Mouse (Mus musculus) cortical plate, adult 2 months (tissue): ENCODE results near the gene Gm5475. TPM values are rescaled to one million over a fixed set of nuclear protein-coding genes. Genes with fewer than 3 reads are reported as not detected.

Experiments
- H3K27ac ChIP-seq: fragments of 200-500 bp; 2 replicates; pipeline ENCODE4 v1.5.1; 2012; ENCODE audit warnings: low read length, control low read depth, inconsistent platforms; ENCODE audit not compliant: insufficient read depth
- H3K4me1 ChIP-seq: fragments of 200-500 bp; 2 replicates; pipeline ENCODE4 v1.6.1; 2011; ENCODE audit warnings: low read length; ENCODE audit not compliant: control insufficient read depth, insufficient read depth
- H3K4me3 ChIP-seq: fragments of 200-500 bp; 2 replicates; pipeline ENCODE4 v1.5.1; 2011; ENCODE audit warnings: mild to moderate bottlenecking, low read length, control low read depth; ENCODE audit not compliant: insufficient read depth
- CTCF ChIP-seq: fragments of 200-500 bp; IDR thresholded peaks from 2 replicates; pipeline ENCODE4 v1.5.1; 2011; ENCODE audit warnings: mild to moderate bottlenecking, control low read depth, low read length; ENCODE audit not compliant: insufficient read depth; ENCODE audit errors: extremely low read depth
- POLR2A ChIP-seq: fragments of 200-500 bp; IDR thresholded peaks from 2 replicates; pipeline ENCODE4 v1.6.1; 2011; ENCODE audit warnings: mild to moderate bottlenecking, low read length, control low read depth; ENCODE audit not compliant: insufficient read depth; ENCODE audit errors: extremely low read depth
- polyA plus RNA-seq: library from polyadenylated mRNA; depleted of rRNA; stranded (reverse); fragments of >200 nt; gene quantifications from 2 replicates; pipeline ENCODE4 v1.2.3, GENCODE M21; 2012; rRNA removed

The Gm5475 gene
- polyA plus RNA-seq, 1 experiment, result 0.04 TPM

- no peaks in the 10 kb centered on the region for H3K4me1 ChIP-seq
- TF ChIP-seq CTCF (no peak), POLR2A (no peak)
- H3K4me3 ChIP-seq, result no peak overlapping the region
- no peak overlapping the region for H3K27ac ChIP-seq
These were observed 39.7 kb downstream of the Gm5475 start for GRCm38 (mm10) chr15:100461646-100462045.

- Histone ChIP-seq H3K4me1 (no peaks in the 10 kb centered on the region), H3K4me3 (no peak overlapping the region), H3K27ac (no peak overlapping the region)
- no peak for TF ChIP-seq POLR2A
- no peak for TF ChIP-seq CTCF
These were observed 40.1 kb downstream of the Gm5475 start for GRCm38 (mm10) chr15:100462086-100462485.

- H3K4me1 ChIP-seq, result peaks cover 2% of the 10 kb centered on the region; the same call in 1 of the 2 replicates
- H3K27ac ChIP-seq, result no peak overlapping the region
- TF ChIP-seq CTCF, result peak; percentile 60
- no peak for TF ChIP-seq POLR2A
- H3K4me3 ChIP-seq, result no peak overlapping the region
These were observed 41.8 kb downstream of the Gm5475 start for GRCm38 (mm10) chr15:100463712-100464111.

DNA sequence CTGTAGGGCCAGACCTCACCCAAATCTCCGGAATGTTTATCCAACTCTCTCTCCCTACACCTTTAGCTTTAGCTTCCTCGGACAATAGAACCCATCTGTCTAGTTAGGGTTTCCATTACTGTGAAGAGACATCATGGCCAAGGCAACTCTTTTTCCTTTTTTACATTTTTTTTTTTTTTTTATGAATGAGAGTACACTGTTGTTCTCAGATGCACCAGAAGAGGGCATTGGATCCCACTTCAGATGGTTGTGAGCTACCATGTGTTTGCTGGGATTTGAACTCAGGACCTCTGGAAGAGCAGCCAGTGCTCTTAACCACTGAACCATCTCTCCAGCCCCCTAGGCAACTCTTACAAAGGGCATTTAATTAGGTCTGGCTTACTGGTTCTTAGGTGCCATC lies 43.5 kb downstream of the Gm5475 start:
- TF ChIP-seq CTCF (no peak), POLR2A (no peak)
- Histone ChIP-seq H3K27ac (no peak overlapping the region), H3K4me3 (no peak overlapping the region), H3K4me1 (peaks cover 4% of the 10 kb centered on the region; the same call in 1 of the 2 replicates)

GRCm38 (mm10) chr15:100467738-100468137 lies 45.8 kb downstream of the Gm5475 start:
- Histone ChIP-seq H3K27ac (no peak overlapping the region), H3K4me1 (peaks cover 4% of the 10 kb centered on the region; the same call in 1 of the 2 replicates), H3K4me3 (peak overlapping the region; percentile 81)
- TF ChIP-seq CTCF (no peak), POLR2A (no peak)

GRCm38 (mm10) chr15:100468295-100469188 lies 46.6 kb downstream of the Gm5475 start, which contains the start of gene Letmd1:
Gene Letmd1 (plus strand): TSS chr15:100469023.
- H3K27ac ChIP-seq, result peak within 1 kb of the TSS; percentile 93
- TF ChIP-seq CTCF (peak; percentile 14; the same call in 1 of the 2 replicates), POLR2A (peak; percentile 63)
- peak within 1 kb of the TSS; percentile 81 for H3K4me3 ChIP-seq
- peaks cover 4% of the 10 kb centered on the region; the same call in 1 of the 2 replicates for H3K4me1 ChIP-seq

DNA sequence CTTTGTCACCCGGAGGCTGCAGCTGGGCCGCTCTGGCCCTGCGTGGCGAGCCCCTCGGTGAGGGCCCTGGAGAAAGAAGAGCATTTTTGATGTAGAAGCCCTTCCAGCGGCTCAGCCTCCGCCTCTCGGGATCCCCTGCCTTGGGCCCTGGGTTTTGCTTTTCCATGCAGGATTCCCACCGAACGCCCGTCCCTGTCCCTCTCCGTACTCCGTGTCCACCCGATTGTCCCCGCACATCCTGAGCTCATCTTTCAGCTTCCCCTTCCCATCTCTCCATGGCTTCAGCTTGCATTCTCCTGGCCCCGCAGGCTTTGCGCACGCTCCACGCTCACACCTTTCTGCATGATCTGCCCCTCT lies 47.2 kb downstream of the Gm5475 start:
- no peak overlapping the region; the same call in 1 of the 2 replicates for H3K27ac ChIP-seq
- peak overlapping the region; percentile 81 for H3K4me3 ChIP-seq
- no peak for TF ChIP-seq CTCF
- TF ChIP-seq POLR2A, result no peak
- peaks cover 4% of the 10 kb centered on the region; the same call in 1 of the 2 replicates for H3K4me1 ChIP-seq

GRCm38 (mm10) chr15:100470037-100470436 lies 48.1 kb downstream of the Gm5475 start:
- TF ChIP-seq POLR2A, result no peak
- no peak for TF ChIP-seq CTCF
- H3K27ac ChIP-seq, result no peak overlapping the region
- peak overlapping the region; percentile 81 for H3K4me3 ChIP-seq
- H3K4me1 ChIP-seq, result peaks cover 4% of the 10 kb centered on the region; the same call in 1 of the 2 replicates

GRCm38 (mm10) chr15:100473926-100474503 lies 52.1 kb downstream of the Gm5475 start:
- TF ChIP-seq POLR2A (no peak), CTCF (no peak)
- Histone ChIP-seq H3K4me1 (peaks cover 3% of the 10 kb centered on the region; the same call in 1 of the 2 replicates), H3K27ac (no peak overlapping the region), H3K4me3 (no peak overlapping the region)

Other genes with a start within 250 kb of the Gm5475 start
- 13.4 and 14.3 TPM in 2 replicates for gene Atf1, start 194.3 kb upstream of the Gm5475 start, polyA plus RNA-seq
- gene Tmprss12, start 141.3 kb upstream of the Gm5475 start, polyA plus RNA-seq, result not detected in 2 replicates
- 37.9 and 39.5 TPM in 2 replicates for gene Mettl7a1, start 118.0 kb upstream of the Gm5475 start, polyA plus RNA-seq
- 0.38 and 0.75 TPM in 2 replicates for gene Mettl7a3, start 87.2 kb upstream of the Gm5475 start, polyA plus RNA-seq
- gene Methig1, start 69.0 kb upstream of the Gm5475 start, polyA plus RNA-seq, result not detected in 2 replicates
- not detected in 2 replicates for gene Mettl7a2, start 68.9 kb upstream of the Gm5475 start, polyA plus RNA-seq
- not detected in 2 replicates for gene Higd1c, start 57.6 kb upstream of the Gm5475 start, polyA plus RNA-seq
- gene Slc11a2, start 2.9 kb downstream of the Gm5475 start, polyA plus RNA-seq, result 47.8 and 51.6 TPM in 2 replicates
- 97.9 and 101 TPM in 2 replicates for gene Letmd1, start 46.9 kb downstream of the Gm5475 start, polyA plus RNA-seq
- 24.4 and 24.7 TPM in 2 replicates for gene Csrnp2, start 73.3 kb downstream of the Gm5475 start, polyA plus RNA-seq
- 20.2 and 22.6 TPM in 2 replicates for gene Tfcp2, start 129.9 kb downstream of the Gm5475 start, polyA plus RNA-seq
- 120 and 132 TPM in 2 replicates for gene Pou6f1, start 177.8 kb downstream of the Gm5475 start, polyA plus RNA-seq
- 202 and 216 TPM in 2 replicates for gene Dazap2, start 193.2 kb downstream of the Gm5475 start, polyA plus RNA-seq
- gene Smagp, start 214.8 kb downstream of the Gm5475 start, polyA plus RNA-seq, result 4.2 and 4.4 TPM in 2 replicates
- 7.4 and 7.6 TPM in 2 replicates for gene Bin2, start 247.4 kb downstream of the Gm5475 start, polyA plus RNA-seq